Mouse (Mus musculus) layer of hippocampus, adult 9-10 months (tissue): ENCODE results near the gene Anapc15-ps.
A peak's percentile ranks its signal among the peaks of the same experiment; 100 is the strongest.

ENCODE experiments used
- DNase-seq: peaks from one replicate; pipeline ENCODE4 v3.0.0; 2022; ENCODE audit warnings: low spot score

Gene Anapc15-ps

DNA sequence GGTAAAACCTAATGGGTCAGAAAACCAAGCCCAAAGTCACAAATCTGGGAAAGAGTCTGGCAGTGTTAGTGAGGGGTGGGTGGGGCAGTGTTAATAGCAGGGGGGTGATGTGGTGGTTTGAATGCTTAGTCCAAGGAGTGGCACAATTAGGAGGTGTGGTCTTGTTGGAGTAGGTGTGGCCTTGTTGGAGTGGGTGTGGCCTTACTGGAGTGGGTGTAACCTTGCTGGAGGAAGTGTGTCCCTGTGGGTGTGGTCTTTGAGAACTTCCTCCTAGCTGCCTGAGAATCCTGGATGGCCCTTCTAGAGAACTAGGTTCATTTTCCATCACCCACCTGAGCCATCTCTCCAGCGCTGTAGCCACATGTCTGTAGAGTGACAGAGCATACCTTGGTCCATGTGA is 16.6 kb upstream of the Anapc15-ps start:
- no peak for DNase-seq

DNA sequence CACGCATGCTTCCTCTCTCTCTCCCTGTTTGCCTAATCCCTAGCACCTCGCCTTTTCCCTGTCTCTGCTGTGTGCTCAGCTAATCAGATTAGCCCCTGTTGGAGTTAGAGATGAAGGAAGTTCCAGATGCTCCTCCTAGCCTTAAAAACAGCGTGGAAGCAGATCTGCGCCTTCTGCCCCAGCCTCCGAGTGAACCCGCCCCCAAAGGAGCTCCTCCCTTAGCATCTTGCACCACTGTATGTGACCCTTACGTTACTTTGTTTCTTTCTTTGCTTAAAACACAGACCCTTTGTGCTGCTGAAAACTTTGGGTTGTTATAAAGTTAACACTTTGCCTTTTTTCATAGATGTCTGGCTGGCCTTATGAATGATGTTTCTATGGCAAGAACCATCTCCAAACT is 15.8 kb upstream of the Anapc15-ps start:
- DNase-seq: no peak

DNA sequence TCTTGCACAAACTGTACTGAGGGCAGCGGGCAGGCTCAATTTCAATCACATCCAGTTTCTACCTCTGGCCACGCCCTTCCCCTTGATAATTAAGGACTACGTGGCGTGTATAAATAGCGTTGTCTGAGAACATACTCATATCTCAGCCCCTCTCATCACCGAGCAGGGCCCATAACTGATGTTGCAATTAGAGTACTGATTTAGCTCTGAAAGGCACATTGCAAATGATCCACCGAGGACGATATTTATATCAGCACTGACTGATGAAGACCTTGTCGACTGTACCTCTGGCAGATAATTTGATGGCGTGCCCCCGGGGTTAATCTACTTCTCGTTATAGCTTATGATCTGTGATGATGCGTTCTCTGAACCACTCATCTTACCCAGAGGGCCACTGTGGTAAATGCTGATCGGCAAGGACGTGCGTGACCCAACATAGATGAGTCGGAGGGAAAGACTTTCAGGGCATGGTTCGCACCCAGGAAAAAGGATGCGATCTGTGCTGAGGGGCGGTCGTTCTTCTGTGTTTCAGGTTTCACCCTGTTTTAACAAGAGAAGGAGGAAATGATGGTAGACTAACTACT is 14.4 kb upstream of the Anapc15-ps start:
- DNase-seq: no peak

DNA sequence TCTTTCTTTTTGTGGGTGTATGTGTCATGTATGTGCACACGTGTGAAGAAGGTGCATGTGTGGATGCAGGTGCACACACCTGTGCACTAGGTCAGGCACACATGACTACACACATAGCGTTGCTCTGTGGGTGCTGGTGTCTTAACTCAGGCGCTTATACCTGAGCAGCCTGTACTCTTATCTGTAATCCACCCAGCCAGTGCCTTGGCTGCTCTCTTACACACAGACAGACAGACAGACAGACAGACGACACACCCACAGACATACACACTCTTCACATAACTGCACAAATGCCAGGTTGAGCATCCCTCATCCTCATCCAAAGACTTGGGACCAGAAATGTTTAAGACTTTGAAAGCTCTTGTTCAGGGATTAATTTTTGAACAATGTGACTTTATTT is 12.8 kb upstream of the Anapc15-ps start:
- DNase-seq: no peak

DNA sequence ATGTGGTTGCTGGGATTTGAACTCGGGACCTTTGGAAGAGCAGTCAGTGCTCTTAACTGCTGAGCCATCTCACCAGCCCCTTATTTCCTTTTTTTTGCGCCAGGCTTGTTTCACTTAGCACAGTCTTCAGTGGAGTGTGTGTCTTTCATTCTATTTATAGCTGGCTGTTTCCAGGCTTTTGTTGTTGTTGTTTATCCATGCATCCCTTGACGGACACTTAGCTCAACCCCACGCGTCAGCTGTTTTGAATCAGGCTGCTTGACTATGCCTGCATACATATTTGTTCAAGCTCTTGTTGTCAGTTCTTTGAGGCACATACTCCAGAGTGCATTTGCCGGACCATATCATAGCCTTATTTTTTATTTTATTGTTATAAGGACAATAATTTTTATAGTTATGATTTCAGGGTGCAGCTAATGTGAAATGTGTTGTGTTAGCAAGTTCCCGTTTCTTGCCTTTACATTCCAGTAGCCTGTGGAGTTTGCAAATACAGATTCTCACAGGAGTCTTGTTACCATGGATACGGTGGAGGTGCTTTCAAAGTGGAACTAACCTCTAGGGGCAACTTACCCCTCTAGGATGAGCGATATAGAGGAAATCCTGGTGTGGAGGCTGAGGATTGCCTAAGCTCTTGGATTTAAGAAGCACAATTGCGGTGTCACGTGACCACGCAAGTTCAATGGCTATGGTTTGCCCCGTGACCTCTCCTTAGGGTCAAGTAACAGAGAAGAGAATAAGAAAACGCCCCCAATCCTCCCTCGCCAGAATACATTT is 11.7 kb upstream of the Anapc15-ps start:
- no peak for DNase-seq

DNA sequence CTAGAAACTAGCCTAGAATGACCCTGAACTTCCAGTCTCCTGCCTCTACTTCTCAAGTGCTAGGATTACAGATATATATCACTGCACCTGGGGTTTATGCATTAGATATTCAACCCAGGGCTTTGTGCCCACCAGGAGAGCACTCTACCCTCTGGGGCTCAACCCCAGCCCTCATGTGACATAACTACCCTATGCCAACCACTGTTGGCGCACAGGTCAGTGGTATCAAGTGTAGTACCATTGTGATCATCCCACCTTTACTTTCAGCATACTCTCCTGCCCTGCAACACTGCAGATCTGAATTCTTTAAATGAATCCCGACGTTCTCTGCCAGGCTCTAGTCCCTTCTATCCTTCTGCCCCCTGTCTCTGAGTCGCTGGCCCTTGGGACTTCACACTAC is 11.0 kb upstream of the Anapc15-ps start:
- DNase-seq: no peak

DNA sequence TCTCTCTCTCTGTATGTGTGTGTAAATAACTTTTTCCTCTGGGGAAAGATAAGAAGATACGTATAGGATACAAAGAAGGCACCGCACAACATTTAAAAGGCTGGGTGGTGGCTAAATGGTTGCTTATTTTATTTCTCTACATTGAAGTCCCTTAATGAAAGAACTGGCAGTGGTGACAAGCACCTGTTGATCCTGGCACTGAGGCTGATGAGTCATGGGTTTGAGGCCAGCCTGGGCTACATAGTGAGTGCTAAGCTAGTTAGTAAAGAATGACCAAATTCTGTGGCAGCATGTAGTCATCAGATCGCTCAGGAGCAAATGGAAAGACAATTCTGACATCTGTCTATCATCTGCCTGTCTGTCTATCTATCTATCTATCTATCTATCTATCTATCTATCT is 10.5 kb upstream of the Anapc15-ps start:
- no peak for DNase-seq

DNA sequence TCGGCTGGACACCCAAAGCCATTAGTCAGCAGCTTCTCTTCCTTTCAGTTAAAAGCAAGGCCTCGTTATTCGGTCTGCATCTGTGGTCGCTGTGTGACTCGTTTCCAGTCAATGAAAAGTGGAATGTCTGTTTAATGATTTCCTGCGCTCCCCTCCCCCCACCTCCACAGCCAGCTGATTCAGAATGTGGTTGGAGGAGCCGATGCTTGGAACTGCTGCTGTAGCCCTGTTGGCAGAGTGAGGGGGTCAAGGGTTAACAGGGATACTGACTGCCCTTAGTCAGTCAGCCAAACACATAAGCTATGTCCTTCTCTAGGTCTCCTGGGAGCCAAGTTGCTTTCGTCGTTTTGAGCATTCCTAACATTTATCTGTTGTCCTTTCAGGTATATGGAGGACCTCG is 9.7 kb upstream of the Anapc15-ps start:
- no peak for DNase-seq

DNA sequence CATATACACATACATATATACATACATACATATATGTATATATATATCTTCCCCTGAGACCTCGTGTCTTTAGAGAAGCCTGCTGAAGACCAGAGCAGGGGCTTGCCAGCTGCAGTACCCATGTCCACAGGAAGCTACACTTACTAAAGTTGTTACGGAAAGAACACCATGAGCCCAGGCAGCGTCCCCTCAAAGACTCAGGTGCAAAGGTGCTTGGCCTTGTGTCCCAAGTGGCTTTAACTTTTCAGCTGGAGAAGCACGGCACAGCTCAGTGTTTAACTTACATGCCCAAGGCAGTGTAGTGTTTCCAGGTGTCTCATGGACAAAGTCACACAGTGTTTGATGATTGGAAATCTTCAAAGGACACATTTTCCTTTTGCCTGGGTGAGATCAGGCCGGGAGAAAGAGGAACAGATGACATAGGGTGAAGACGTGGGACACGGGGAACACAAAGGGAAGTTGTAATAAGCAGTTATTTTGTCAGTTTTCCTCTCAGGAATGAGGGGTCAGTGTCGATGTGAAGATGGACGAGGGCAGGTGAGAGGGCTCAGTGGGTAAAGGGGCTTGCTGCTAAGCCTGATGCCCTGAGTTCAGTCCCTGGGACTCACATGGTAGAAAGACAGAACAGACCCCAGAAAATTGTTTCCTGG is 9.0 kb upstream of the Anapc15-ps start:
- DNase-seq: no peak

DNA sequence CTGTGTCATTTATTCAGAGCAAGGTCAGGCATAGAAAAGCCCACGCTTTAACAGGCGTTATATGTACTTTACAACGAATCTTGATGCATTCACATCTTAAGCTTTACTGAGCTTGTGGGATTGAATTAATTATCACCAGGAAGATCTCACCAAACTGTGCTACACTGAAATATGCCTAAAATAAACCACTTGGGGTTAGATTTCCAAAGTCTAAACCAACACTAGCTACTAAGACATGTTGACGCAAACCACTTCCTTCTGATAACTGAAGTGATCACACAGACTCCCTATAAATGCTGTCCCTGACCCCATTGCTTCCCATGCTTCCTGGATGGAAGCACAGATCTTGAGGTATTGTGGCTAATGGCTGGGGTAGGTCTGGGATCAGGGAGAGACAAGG is 8.2 kb upstream of the Anapc15-ps start:
- no peak for DNase-seq

DNA sequence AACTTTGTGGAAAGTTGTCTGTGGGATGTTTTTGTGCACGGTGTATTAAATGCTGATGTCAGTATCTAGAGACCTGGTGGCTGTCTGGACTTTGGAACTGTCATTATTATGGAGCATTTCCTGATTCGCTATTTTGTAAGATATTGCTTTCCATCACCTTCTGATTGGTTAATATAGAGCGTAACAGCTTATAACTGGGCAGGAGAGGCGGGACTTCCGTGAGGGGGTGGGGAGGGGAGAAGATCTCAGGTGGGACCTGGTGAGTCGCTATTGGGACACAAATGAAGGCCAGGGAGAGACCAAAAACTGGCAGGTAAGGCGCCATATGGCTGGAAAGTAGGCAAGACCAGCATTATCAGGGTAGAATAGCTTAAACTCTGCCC is 7.8 kb upstream of the Anapc15-ps start:
- DNase-seq: no peak

DNA sequence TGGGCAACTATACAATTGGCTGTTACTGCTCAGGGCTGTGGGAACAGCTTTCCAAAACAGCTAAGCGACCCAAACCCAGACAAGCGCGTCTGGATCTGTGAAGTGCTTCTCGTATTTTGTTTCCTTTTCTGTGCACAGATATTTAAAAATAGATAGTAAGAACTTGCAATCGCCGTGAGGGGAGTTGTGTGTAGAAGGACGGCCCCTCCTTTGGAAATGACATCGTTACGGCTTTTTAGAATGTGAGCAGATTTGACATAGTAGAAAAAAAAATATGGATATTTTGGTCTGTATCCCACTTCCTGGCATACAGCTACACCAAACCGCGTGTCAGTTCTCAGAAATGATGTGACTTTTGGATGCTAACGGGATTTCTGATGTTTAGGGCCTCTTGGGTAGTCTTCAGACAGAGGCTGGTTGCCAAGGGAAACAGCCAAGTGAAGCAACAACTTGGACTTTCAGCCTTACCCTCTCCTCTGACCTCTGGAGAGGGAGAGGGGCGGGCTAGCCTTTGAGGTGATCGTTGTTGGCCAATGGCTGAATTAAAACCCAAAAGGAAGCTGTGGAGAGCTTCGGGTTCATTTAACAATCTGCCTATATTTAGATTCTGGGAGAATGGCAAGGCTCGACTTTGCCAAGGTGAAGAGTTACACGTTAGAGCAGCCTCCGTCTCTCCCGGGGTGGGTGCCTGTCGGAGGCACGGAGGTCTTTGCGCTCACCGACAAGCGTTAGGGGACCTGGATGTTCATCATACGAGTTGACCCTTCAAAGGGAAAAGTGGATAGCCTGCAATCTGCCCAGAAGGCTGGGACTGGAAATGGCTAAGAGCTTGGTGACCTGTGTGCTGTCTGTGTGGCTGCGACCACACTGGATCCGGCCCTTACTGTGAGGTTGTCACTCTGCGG is 7.2 kb upstream of the Anapc15-ps start:
- no peak for DNase-seq

DNA sequence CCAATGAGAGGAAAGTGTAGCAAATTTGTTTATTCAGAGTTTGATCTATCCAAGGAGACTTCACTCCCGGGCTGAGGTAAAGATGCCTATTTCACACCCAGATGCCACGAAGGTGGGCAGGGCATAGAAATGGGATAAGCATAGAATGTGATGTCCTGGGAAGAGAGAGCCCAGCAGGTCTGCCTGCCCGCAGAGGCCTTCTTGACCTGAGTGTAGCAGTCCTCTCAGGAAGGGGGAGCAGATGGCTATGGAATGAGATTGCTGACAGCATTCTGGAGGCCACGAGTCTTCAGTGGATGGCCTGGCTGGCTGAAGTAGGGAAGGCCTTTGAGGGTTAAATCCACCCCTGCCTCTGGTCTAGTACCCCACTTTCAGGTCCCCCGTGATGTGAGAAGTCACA is 5.9 kb upstream of the Anapc15-ps start:
- no peak for DNase-seq

DNA sequence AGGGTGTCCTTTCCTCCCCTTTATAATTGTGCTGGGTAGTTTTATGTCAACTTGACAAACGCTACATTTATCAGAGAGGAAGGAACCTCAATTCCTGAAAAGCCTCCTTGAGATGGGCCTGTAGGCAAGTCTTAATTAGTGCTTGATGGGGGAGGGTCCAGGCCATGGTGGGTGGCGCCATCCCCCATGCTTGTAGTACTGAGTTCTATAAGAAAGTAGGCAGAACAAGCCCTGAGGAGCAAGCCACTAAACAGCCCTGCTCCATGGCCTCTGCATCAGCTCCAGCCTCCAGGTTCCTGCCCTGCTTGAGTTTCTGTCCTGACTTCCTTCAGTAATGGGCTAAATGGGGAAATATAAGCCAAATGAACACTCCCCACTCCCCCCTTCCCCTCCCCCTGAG is 5.4 kb upstream of the Anapc15-ps start:
- DNase-seq: no peak

DNA sequence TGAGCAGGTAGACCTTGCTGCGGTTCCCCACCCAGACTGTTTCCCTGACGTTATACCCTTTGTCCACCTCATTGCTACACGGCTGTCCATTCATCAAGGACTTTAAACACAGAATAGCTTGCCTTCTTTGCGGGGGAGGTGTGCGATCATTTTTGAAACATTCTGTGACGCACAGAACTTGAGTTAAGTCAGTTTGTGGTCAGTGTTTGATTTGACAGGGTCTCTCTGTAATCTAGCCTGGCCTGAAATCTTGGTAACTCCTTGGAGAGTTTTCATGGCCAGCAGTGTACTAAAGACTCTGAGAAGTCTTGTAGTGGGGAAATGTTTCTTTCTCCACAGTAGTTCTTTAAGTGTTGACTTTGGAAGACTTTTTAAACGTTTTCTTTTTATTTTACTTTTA is 5.0 kb upstream of the Anapc15-ps start:
- DNase-seq: no peak

DNA sequence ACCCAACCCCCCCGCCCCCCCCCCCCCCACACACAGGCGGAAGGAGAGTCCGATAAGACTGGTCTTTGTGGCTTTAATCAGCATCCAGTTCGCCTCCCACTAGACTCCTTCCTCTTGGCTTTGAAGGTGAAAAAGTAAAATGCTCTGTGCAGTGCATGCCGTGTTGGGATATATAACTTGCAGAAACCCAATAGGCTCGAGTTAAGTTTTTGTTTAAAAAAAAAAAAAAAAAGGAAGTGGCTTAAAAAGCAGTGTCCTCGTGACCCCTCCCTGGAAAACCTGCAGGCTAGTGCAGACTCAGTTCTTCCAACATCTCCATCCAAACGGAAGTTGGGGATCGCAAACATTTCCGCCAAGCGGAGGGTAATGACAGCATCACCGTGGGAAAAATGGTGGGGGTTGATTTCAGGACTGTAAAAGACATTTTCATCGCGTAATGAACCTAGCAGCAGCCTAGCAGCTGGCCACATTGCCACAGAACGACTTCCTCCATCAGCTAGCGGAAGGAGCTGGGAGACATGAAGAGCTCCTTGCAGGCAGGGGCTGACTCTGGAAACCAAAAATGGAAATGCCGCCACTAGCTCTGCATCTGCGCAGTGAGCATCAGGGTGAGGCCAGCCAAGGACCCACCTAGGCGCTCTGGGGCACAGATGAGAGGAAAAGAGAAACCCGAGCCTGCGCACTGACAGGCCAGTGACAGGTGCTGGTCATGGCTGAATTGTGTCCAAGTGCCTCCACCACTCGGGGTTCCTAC is 4.3 kb upstream of the Anapc15-ps start:
- DNase-seq: peak; percentile 37

DNA sequence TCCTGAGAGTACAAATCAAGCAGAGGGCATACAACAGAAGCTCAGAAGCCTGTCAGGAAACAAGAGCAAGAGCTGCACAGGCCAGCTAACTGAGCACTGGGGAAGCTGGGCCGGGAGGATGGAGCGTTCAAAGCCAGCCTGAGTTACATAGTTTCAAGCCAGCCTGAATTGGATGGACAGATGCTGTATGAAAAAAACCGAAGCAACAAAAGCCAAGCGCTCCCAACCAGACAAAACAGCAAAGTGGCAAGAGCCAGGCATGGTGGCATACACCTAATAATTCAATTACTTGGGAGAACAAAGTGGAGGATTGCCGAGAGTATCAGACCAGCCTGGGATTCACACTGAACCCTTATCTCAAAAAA is 3.7 kb upstream of the Anapc15-ps start:
- DNase-seq: no peak

DNA sequence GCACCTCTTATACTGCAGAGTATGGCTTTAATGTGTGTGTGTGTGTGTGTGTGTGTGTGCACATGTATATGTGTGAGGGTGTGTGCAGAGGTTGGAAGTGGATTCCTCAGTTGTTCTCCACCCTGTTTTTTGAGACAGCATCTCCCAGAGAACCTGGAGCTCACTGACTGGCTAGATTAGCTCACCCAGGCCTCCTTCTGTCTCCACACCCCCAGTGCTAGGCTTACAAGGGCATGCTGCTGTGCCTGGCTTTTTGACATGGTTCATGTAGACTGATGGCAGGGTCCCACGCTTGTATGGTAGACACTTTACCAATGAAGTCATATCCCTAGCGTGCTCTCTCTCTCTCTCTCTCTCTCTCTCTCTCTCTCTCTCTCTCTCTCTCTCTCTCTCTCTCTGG is 3.1 kb upstream of the Anapc15-ps start:
- DNase-seq: no peak

DNA sequence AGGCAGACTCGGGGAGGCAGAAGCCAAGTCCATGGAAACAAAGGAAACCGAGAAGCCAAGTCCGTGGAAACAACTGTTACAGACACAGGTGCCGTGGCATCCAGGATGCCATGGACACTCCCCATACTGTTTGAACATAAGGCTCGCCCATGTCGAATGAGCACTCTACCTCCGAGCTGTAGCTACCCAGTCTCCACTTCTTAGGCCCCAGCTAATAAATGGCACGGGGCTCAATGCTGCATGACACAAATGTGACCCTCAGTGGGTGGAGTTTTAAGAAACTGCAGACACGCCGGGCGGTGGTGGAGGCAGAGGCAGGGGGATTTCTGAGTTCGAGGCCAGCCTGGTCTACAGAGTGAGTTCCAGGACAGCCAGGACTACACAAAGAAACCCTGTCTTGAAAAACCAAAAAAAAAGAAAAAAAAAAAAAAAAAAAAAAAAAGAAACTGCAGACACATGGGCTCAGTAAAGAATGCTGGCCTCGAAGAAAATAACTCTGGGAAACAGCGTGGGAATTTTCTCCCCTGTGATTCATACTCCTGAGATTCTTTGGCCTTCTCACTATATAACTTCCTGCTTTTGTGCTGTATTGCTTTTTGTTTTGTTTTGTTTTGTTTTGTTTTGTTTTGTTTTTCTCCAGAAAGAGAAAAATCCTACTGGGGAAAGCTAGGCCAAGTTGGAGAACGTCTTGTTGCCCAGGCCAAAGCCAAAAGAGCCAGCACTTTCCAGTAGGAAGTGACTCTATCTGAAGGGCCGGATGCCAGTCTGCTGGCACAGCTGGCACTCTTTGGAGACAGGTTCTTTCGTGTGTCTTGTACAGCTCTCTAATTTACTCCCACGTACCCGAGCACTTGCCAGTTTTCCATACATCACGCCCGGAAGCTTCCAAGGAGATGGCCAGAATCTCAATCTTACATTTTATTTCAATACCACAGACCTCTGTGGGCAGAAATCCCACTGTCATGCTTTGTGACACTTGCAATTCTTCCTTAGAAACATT is 2.2 kb downstream of the Anapc15-ps start:
- no peak for DNase-seq

DNA sequence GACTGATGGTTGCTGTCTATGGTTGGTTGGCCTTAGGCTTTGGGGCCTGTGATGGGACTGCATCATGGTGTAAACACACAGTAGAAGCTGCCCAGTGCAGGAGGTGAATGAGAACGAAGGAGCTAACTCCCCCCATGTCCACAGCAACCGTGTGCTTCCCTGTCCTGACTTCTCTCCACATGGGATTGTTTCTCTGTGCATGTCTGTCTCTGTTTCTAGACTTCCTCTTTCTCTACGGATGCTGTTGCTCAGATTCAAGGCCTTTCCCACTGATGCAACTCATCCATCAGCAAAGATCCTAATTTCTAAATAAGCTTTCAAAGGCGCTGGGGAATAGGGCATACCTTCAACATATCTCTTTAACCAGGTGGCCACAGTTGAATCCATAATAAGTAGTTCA is 3.4 kb downstream of the Anapc15-ps start:
- no peak for DNase-seq

DNA sequence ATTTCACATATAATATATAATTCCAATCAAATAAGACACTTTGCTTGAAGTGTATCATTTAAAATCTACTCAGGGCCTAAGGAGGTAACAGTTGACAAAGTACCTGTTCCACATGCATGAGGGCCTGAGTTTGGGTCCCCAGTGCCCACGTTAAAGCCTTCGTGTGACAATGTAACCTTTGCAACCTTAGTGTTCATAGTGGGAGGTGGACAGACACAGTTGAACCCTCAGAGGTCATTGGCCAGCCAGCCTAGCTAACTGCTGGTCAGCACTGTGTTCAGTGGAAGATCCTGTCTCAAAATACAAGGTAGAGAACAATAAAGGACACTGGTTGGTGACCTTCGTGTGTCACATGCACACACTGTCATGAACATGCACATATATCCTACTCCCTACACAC is 4.2 kb downstream of the Anapc15-ps start:
- DNase-seq: no peak
